Mouse (Mus musculus) megakaryocyte, embryonic 14.5 days (primary cell): ENCODE data around the gene Timm9.

Experiments used
- FLI1 ChIP-seq: IDR thresholded peaks from 2 replicates; pipeline ENCODE4 v1.6.1; 2012; ENCODE audit warnings: low read length, inconsistent platforms, mixed read lengths
- GATA1 ChIP-seq: IDR thresholded peaks from 3 replicates; pipeline ENCODE4 v1.6.1; 2012; ENCODE audit warnings: mixed read lengths, low read length, inconsistent platforms, borderline replicate concordance

DNA sequence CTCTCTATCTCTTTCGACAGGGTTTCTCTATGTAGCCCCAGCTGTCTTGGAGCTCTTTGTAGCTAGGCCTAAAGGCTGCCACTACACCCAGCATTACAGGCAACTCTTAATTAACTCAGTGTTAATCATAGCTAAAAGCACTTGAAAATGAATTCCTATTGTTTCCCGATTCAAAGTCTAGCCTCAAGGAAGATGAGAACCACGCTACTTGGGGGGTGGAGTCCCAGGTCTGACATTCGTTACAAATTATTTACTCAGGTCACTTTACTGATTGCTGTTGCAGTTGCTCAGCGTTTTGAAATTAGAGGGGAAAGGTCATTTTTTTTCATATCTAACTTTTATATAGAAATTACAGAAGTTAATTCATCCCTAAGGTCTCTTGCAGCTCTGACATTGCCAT is 903 bp downstream of the Timm9 start:
- no peak for TF ChIP-seq GATA1
- no peak for TF ChIP-seq FLI1
